Mouse (Mus musculus) midbrain, embryonic 12.5 days (tissue): ENCODE results near the gene Afmid. TPM values are rescaled to one million over a fixed set of nuclear protein-coding genes. Genes with fewer than 3 reads are reported as not detected.
"Not testable (repeated sequence)": the region's sequence is repeated elsewhere in the genome, so short reads cannot be mapped to it uniquely, and the experiment has no call there.

Experiments used
- ATAC-seq: fragments of 200-750 bp; cut with Nextera tagmentation; 2 replicates; pipeline ENCODE4 v1.8.0; 2017; ENCODE audit warnings: low read depth, moderate TSS enrichment, moderate library complexity; ENCODE audit not compliant: low FRiP score
- H3K27ac ChIP-seq: fragments of 300-500 bp; sonication (generic); replicated peaks from 2 replicates; pipeline ENCODE4 v1.5.1; 2016; ENCODE audit warnings: mild to moderate bottlenecking
- H3K27me3 ChIP-seq: fragments of 300-500 bp; sonication (generic); 2 replicates; pipeline ENCODE4 v1.6.1; 2016; ENCODE audit warnings: mild to moderate bottlenecking
- H3K36me3 ChIP-seq: fragments of 300-500 bp; sonication (generic); 2 replicates; pipeline ENCODE4 v1.6.1; 2016
- H3K4me1 ChIP-seq: fragments of 300-500 bp; sonication (generic); 2 replicates; pipeline ENCODE4 v1.6.1; 2016
- H3K4me2 ChIP-seq: fragments of 300-500 bp; sonication (generic); replicated peaks from 2 replicates; pipeline ENCODE4 v1.6.1; 2016; ENCODE audit warnings: mild to moderate bottlenecking, moderate library complexity
- H3K4me3 ChIP-seq: fragments of 300-500 bp; sonication (generic); 2 replicates; pipeline ENCODE4 v1.5.1; 2016; ENCODE audit warnings: mild to moderate bottlenecking
- H3K9ac ChIP-seq: fragments of 300-500 bp; sonication (generic); replicated peaks from 2 replicates; pipeline ENCODE4 v1.6.1; 2016; ENCODE audit warnings: mild to moderate bottlenecking, moderate library complexity
- H3K9me3 ChIP-seq: fragments of 300-500 bp; sonication (generic); 2 replicates; pipeline ENCODE4 v1.6.1; 2016; ENCODE audit warnings: mild to moderate bottlenecking
- WGBS: fragments of 180-500 bp; shearing (Covaris S2); methylation state at CpG from one replicate; pipeline ENCODE4 v1.1.7; 2016; 5-methylcytosine and 5-hydroxymethylcytosine counted together
- polyA plus RNA-seq: library from polyadenylated mRNA; unstranded; fragments of >200 nt; fragmentation: Nextera tagmentation; extraction: Ambion mirVana; gene quantifications from 2 replicates; pipeline ENCODE4 v1.2.1, GENCODE M21; 2016

Gene Afmid
- polyA plus RNA-seq, 1 experiment from 2014 or later, result 4.4 TPM

DNA sequence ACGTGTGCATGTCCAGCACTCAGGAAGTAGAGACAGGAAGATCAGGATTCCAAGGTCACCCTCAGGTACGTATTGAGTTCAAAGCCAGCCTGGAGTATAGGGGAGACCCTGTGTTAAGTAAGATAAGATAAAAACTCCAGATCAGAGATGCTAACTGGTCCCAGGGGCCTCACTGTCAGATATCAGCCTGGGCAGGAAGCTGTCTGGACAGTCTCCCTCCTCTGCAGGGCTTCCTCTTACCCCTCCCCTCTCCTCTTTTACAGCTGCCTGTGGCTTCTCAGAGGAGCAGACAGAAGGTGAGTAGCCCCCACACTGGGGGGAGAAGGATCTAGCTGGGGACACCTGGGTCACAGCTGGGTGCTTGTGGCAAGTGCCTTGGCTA lies 27.6 kb upstream of the Afmid start:
- Histone ChIP-seq H3K27me3 (peaks cover 8% of the 10 kb centered on the region), H3K9ac (no peak overlapping the region), H3K4me3 (no peak overlapping the region), H3K4me1 (peaks cover 2% of the 10 kb centered on the region; the same call in 1 of the 2 replicates), H3K4me2 (no peak overlapping the region), H3K36me3 (no peaks in the 10 kb centered on the region), H3K27ac (no peak overlapping the region), H3K9me3 (no peaks in the 10 kb centered on the region)
- WGBS, result 58% methylated on average over 2 of the region's 2 CpGs
- no peak for ATAC-seq

DNA sequence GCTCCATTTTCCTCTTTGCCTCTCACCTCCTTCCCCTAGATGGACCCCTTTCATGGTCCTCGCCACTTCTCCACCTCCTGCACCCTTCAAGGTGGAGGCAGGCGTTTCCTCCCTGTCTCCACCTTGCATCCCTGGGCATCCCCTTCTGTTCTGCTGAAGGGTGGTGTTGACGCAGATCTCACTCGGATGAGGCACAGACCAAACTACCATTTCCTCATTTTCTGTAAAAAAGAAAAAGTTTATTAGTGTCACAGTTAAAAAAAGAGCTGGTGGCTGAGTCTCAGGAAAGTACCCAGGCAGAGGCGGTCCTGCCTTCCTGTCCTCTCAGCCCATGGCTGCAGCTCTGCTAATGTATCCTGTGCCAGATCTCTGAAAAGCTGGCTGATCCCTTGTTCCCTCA lies 26.6 kb upstream of the Afmid start:
- WGBS, result 68% methylated on average over 5 of the region's 5 CpGs
- Histone ChIP-seq H3K27ac (no peak overlapping the region), H3K4me1 (peaks cover 2% of the 10 kb centered on the region; the same call in 1 of the 2 replicates), H3K9me3 (no peaks in the 10 kb centered on the region), H3K36me3 (no peaks in the 10 kb centered on the region), H3K27me3 (0 out of 2 replicates have a peak, but pooled peaks cover 3% of the 10 kb centered on the region), H3K4me2 (no peak overlapping the region), H3K9ac (no peak overlapping the region), H3K4me3 (no peak overlapping the region)
- ATAC-seq, result no peak

DNA sequence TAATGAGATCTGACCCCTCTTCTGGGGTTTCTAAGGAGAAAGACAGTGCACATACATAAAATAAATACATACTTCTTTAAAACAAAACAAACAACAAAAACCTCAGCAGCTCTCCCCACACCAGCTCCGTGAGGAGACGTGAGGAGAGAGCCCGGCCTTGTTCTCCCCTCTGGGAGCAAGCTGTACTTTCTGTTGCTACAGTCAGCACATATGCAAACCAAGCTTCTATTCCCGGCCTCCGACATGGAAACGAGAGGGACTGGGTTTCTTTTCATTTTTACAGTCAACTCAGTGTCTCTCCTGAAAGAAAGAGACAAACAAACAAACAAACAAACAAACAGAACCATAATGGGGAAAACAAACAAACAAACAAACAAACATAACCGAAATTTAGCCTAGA lies 25.7 kb upstream of the Afmid start:
- H3K27ac ChIP-seq, result no peak overlapping the region
- no peak overlapping the region for H3K9ac ChIP-seq
- 84% methylated on average over 7 of the region's 7 CpGs for WGBS
- H3K27me3 ChIP-seq, result 0 out of 2 replicates have a peak, but pooled peaks cover 3% of the 10 kb centered on the region
- H3K4me1 ChIP-seq, result peaks cover 2% of the 10 kb centered on the region; the same call in 1 of the 2 replicates
- H3K4me3 ChIP-seq, result no peak overlapping the region
- H3K4me2 ChIP-seq, result no peak overlapping the region
- H3K36me3 ChIP-seq, result no peaks in the 10 kb centered on the region
- no peak for ATAC-seq
- H3K9me3 ChIP-seq, result no peaks in the 10 kb centered on the region

DNA sequence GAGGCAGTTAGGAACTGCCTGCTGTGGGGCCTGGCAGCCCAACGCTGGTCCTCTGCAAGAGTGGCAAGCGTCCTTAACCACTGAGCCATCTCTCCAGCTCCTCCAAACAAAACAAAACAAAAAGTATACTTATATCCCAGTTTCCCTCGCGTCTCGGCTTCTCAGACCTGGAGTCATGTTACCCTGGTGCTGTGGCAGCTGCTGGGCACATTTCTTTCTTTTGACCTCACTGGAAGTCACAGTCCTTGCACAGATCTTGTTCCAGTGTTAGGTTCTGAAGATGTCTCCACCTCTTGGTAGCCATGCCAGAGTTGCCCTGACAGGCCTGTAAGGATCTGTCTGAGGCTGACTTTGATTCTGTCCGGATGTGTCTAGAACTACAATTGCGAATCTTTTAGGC lies 24.1 kb upstream of the Afmid start:
- ATAC-seq, result no peak
- H3K4me3 ChIP-seq, result no peak overlapping the region
- H3K4me2 ChIP-seq, result no peak overlapping the region
- no peaks in the 10 kb centered on the region for H3K36me3 ChIP-seq
- H3K9ac ChIP-seq, result no peak overlapping the region
- WGBS, result 74% methylated on average over 7 of the region's 7 CpGs
- no peak overlapping the region for H3K27ac ChIP-seq
- H3K27me3 ChIP-seq, result 0 out of 2 replicates have a peak, but pooled peaks cover 3% of the 10 kb centered on the region
- H3K4me1 ChIP-seq, result peaks cover 2% of the 10 kb centered on the region; the same call in 1 of the 2 replicates
- no peaks in the 10 kb centered on the region for H3K9me3 ChIP-seq

DNA sequence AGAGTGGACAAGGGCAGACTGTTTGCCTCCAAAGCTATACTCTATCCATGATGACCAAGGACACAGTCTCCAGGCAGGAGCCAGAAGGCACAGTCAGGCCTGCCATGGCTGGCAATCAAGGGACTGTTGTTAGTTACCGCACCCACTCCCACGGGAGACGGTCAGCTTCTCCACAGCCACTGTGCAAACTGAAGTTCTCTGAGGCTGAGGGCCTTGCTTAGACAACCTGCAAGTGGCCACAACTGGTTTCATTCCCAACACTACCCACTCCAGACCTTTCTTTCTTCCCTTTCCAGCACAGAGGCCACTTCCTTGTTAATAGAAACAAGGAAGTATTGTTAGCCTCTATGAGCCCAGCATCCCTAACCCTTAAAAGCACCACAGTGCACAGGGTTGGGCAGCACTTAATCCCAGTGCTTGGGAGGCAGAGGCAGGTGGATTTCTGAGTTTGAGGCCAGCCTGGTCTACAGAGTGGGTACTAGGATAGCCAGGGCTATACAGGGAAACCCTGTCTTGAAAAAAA lies 22.5 kb upstream of the Afmid start:
- Histone ChIP-seq H3K27ac (no peak overlapping the region), H3K4me1 (peaks cover 2% of the 10 kb centered on the region; the same call in 1 of the 2 replicates), H3K4me3 (no peak overlapping the region), H3K36me3 (no peaks in the 10 kb centered on the region), H3K4me2 (no peak overlapping the region; the same call in 1 of the 2 replicates), H3K9ac (no peak overlapping the region), H3K9me3 (no peaks in the 10 kb centered on the region), H3K27me3 (no peaks in the 10 kb centered on the region; the same call in 1 of the 2 replicates)
- WGBS, result 87% methylated on average over 3 of the region's 3 CpGs
- ATAC-seq, result no peak

DNA sequence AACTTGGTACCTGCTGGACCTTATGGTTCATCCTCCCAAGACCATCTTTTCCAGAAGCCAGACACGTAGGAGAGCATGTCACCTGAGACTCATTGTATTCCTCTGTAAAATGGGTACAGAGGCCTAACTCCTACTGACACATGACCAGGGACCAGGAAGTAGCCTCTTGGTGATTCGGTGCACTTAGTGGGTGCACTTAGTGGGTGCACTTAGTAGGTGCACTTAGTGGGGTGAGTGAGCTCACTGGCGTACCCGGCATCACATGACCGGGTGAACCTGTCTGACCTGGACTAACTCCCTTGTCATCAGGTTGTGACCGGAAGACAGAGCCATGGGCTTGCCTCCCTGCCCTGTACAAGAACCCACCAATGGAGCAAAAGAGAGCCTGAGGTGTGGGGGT lies 18.9 kb upstream of the Afmid start:
- Histone ChIP-seq H3K27ac (no peak overlapping the region), H3K4me3 (no peak overlapping the region), H3K27me3 (peaks cover 25% of the 10 kb centered on the region; the same call in 1 of the 2 replicates), H3K4me2 (no peak overlapping the region), H3K9me3 (no peaks in the 10 kb centered on the region), H3K4me1 (peaks cover 22% of the 10 kb centered on the region), H3K9ac (no peak overlapping the region), H3K36me3 (no peaks in the 10 kb centered on the region)
- WGBS, result 95% methylated on average over 6 of the region's 6 CpGs
- ATAC-seq, result no peak

DNA sequence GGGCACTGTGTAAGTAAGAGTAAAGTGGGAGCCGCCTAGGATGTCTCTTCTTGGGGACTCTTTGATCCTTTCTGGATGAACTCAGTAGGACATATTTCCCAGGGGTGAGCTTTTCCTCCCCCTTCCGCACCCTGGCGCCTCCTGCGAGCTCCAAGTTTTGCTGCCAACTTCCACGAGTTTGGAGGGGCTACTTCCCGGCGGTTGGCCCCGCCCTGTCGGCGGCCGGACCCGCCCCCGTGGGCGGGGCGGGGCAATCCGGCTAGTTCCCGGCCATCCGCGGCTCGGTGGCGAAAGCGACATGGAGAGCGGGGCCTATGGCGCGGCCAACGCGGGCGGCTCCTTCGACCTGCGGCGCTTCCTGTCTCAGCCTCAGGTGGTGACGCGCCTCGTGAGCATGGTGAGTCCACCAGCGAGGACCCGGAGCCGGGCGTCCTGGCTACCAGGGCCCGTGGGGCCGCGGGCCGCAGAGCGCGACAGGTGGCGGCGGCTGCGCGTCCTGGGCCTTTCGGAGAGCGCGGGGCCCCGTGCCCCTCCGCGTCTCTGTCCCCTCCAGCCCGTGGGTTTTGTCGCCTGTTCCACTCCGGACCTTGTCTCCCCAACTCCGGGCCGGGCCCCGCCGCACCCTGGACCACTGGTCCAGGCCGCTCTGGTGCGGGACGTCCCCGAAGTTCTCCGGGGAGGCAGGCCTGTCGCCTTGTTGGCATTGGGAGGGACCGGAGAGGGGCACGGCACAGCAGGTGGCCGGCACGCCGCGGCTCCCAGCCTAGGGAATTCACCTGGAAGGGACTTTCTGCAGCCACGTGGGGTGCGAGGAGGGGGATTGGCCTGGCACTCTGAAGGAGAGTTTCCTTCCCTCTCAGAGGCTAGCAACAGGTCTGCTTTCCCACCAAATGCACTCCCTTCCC lies 16.1 kb upstream of the Afmid start, which contains the start of the genes Gm20708 and Syngr2:
Gene Gm20708, plus strand, starts transcription at position 262 of the 905 bp plus-strand sequence.
Gene Syngr2, plus strand, starts transcription at position 262 of the 905 bp plus-strand sequence.
- Histone ChIP-seq H3K4me1 (peaks cover 22% of the 10 kb centered on the region), H3K4me2 (peak within 1 kb of the TSS; percentile 95), H3K9ac (peak within 1 kb of the TSS; percentile 76), H3K4me3 (peak within 1 kb of the TSS; percentile 78), H3K36me3 (peaks cover 9% of the 10 kb centered on the region; the same call in 1 of the 2 replicates), H3K27ac (no peak within 1 kb of the TSS), H3K27me3 (peaks cover 25% of the 10 kb centered on the region; the same call in 1 of the 2 replicates), H3K9me3 (no peaks in the 10 kb centered on the region)
- peak; percentile 74 for ATAC-seq
- WGBS, result under 1% methylated on average over 73 of the region's 75 CpGs

DNA sequence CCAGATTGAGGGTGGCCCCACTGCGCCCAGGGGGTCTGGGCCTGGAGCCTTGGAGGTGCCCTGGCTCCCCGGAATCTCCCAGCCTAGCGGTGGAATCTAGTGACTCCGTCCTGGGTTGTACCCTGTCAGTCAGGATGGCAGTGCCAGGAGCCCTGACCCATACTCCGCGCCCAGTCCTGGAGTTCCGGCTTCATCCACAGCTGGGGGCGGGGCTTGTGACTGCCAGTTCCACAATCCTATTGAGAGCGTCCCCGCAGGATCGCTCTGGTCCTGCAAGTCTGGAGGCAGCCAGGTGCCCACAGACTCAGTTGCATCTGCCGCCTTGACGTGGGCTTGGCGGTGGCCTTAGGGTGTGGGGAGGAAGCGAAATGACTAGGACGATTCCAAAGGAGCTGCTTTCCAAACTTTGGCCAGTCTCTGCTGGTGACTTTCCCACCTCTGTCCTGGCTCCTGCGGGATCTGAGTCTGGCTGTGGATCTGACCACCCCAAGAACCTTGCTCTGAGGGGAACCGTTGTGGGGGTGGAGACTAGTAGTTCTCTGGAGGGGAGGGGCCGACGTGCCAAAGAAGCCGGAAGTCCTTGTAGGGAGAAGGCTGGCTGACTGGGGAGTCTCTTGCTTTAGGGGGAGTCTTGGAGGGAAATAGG lies 15.2 kb upstream of the Afmid start:
- H3K4me2 ChIP-seq, result peak overlapping the region; percentile 95
- no peak overlapping the region for H3K27ac ChIP-seq
- H3K36me3 ChIP-seq, result peaks cover 17% of the 10 kb centered on the region; the same call in 1 of the 2 replicates
- H3K9me3 ChIP-seq, result no peaks in the 10 kb centered on the region
- peaks cover 25% of the 10 kb centered on the region; the same call in 1 of the 2 replicates for H3K27me3 ChIP-seq
- WGBS, result under 1% methylated on average over 21 of the region's 21 CpGs
- H3K4me1 ChIP-seq, result peaks cover 22% of the 10 kb centered on the region
- ATAC-seq, result peak; percentile 77
- H3K9ac ChIP-seq, result peak overlapping the region; percentile 76
- H3K4me3 ChIP-seq, result peak overlapping the region; percentile 78

DNA sequence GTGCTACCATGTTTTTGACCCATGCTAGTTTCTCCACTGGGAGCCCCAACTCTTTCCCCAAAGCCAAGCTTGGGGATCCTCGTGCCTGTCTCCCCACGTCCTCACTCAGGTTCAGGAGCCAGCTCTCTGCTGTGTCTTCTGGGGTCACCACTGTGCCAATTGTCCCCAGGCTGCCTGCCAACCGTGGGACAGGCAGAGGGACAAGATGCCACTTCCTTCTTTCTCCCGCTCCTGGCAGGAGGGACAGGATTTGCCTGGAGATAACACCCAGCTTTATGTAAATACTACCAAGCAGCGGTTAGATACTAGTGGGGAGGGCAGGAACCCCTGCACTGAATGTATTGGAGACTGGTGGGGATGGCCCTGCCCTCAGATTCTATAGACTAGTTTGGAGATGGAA lies 11.9 kb upstream of the Afmid start:
- WGBS, result 85% methylated on average over 5 of the region's 5 CpGs
- H3K36me3 ChIP-seq, result peaks cover 47% of the 10 kb centered on the region
- H3K9me3 ChIP-seq, result no peaks in the 10 kb centered on the region
- H3K27ac ChIP-seq, result no peak overlapping the region
- H3K4me3 ChIP-seq, result no peak overlapping the region
- H3K27me3 ChIP-seq, result peaks cover 22% of the 10 kb centered on the region; the same call in 1 of the 2 replicates
- H3K9ac ChIP-seq, result no peak overlapping the region
- no peak overlapping the region for H3K4me2 ChIP-seq
- peaks cover 22% of the 10 kb centered on the region for H3K4me1 ChIP-seq
- ATAC-seq, result no peak

DNA sequence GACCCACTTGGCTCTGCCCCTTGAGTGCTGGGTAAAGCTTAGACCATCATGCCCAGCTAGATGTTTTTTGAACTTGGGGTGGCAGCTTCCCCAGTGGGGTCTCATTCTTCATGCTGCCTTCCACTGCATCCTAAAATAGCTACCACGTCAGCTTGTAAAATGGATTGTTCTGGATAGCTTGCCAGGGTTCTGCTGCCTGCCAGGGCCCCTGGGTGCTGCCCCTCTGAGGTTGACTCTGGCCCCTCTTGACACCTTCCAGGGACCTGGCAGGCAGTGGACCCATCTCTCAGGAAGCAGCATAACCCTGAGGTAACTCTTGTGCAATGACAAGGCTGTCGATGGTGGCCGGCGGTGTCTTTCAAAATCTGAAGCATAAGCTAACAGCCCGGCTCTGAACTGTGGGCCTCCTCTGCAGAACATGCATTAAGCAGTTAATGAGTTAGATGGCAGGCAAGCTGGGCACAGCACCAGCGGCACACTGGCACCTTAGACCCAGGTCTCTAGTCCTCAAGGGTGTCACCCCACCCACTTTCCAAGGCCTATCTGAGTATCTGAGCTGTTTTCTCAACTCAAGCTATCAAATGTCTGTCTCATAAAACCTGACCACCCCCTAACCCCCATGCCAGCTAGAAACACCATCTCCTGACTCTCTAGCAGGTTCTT lies 10.9 kb upstream of the Afmid start:
- no peak overlapping the region for H3K4me3 ChIP-seq
- H3K27ac ChIP-seq, result no peak overlapping the region
- peaks cover 21% of the 10 kb centered on the region for H3K4me1 ChIP-seq
- peaks cover 53% of the 10 kb centered on the region for H3K36me3 ChIP-seq
- H3K27me3 ChIP-seq, result peaks cover 13% of the 10 kb centered on the region; the same call in 1 of the 2 replicates
- H3K9me3 ChIP-seq, result no peaks in the 10 kb centered on the region
- 92% methylated on average over 6 of the region's 6 CpGs for WGBS
- ATAC-seq, result no peak
- no peak overlapping the region for H3K4me2 ChIP-seq
- no peak overlapping the region for H3K9ac ChIP-seq

DNA sequence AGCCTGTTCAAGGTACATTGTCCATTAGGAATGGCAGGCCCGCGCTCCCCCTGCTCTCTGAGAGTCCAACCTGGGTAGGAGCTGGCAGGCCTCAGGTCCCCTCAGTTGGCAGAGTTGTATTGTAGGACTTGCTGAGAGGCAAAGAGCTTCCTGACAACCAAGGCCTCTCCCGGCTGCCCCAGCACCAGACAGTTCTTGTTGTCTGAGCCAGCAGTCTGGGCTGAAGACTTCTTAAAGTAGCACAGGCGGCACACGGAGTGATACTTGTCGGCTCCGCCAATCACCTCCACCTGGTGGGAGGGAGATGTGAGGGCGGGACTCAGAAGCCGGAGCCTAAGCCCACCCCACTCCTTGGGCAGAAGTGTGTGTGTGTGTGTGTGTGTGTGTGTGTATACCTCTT lies 9.9 kb upstream of the Afmid start:
- H3K4me2 ChIP-seq, H3K27me3 ChIP-seq, H3K27ac ChIP-seq, H3K4me3 ChIP-seq, H3K9me3 ChIP-seq, H3K9ac ChIP-seq, ATAC-seq: not testable (repeated sequence)
- Histone ChIP-seq H3K4me1 (peaks cover 14% of the 10 kb centered on the region), H3K36me3 (peaks cover 57% of the 10 kb centered on the region)
- 90% methylated on average over 9 of the region's 9 CpGs for WGBS
